Mouse (Mus musculus): ENCODE data around the gene Gm4131. TPM values are rescaled to one million over a fixed set of nuclear protein-coding genes. Genes with fewer than 3 reads are reported as not detected.

Gm4131 gene
- total RNA-seq, 2 experiments from 2014 or later, result not detected

- DNase-seq (ENCODE audit: low spot score in 2 of 2), result no peak
- Histone ChIP-seq H3K4me3 (no peak overlapping the region), H3K27ac (no peak overlapping the region)
- no peak for TF ChIP-seq CTCF (conservative IDR thresholded peaks at IDR 0.05)
These were observed 2.7 kb upstream of the Gm4131 start for GRCm38 (mm10) chr14:62569463-62569862.

DNA sequence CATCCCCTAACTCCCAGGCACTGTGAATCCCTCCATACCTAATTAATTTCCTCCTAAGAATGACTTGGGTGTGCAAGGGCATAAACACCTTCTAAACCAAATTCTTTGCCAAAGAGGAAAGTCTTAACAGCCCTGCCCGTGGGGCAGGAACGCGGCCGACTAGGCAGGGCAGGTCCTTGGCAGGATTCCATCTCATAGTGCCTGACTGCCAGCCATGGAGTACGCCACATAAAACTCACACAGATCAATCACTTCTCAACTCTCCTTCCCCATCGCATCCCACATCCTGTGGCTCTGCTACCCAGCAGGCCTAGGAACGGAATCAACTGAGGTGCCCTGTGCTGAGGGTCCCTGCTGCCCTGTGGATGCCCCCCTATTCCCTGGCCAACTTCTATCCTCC, 3.0 kb downstream of the Gm4131 start:
- TF ChIP-seq CTCF (conservative IDR thresholded peaks at IDR 0.05), result no peak
- Histone ChIP-seq H3K4me3 (no peak overlapping the region), H3K27ac (no peak overlapping the region)
- no peak for DNase-seq (ENCODE audit: low spot score in 2 of 2)

- TF ChIP-seq CTCF (conservative IDR thresholded peaks at IDR 0.05), result peak; percentile 50
- peak; percentile 61 to 74 for DNase-seq (ENCODE audit: low spot score in 2 of 2)
- H3K4me3 ChIP-seq, result peak overlapping the region; percentile 31
- H3K27ac ChIP-seq, result peak overlapping the region; percentile 70
These were observed 4.6 kb downstream of the Gm4131 start for GRCm38 (mm10) chr14:62561875-62562748.

DNA sequence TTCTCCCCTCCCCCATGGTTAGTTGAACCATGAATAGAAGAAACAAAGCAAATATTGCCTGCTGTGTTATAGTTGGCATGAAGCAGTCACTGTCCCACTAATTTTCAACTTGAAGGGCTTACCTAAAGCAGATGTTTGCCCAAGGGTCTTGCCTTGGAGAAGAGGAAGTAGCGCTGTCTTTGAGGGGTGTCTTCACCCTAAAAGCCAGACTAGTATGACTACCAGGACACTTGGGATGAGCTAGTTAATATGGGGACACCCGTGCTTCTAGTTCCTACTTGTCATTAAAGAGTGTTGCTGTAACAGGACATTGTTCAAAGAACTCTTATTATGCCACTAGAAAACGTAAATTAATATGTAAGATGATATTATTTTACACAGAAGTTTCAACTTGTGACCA, 9.6 kb downstream of the Gm4131 start:
- DNase-seq (ENCODE audit: low spot score in 2 of 2), result no peak
- peak overlapping the region; percentile 85; the same call in 1 of the 2 replicates for H3K4me3 ChIP-seq
- no peak overlapping the region for H3K27ac ChIP-seq
- TF ChIP-seq CTCF (conservative IDR thresholded peaks at IDR 0.05), result no peak

GRCm38 (mm10) chr14:62555840-62556810, 10.6 kb downstream of the Gm4131 start:
- Histone ChIP-seq H3K4me3 (peak overlapping the region; percentile 85), H3K27ac (peak overlapping the region; percentile 64)
- no peak for DNase-seq (ENCODE audit: low spot score in 2 of 2)
- TF ChIP-seq CTCF (conservative IDR thresholded peaks at IDR 0.05), result no peak; the same call in 1 of the 2 replicates

- DNase-seq (ENCODE audit: low spot score in 2 of 2), result peak; percentile 72 to 76
- H3K27ac ChIP-seq, result peak within 1 kb of the TSS; percentile 64
- peak; percentile 68 for TF ChIP-seq CTCF (conservative IDR thresholded peaks at IDR 0.05)
- H3K4me3 ChIP-seq, result peak within 1 kb of the TSS; percentile 85
These were observed 11.4 kb downstream of the Gm4131 start, which contains the start of gene Fam124a for GRCm38 (mm10) chr14:62555309-62555829. Gene Fam124a, plus strand, starts transcription at chr14:62555737.

DNA sequence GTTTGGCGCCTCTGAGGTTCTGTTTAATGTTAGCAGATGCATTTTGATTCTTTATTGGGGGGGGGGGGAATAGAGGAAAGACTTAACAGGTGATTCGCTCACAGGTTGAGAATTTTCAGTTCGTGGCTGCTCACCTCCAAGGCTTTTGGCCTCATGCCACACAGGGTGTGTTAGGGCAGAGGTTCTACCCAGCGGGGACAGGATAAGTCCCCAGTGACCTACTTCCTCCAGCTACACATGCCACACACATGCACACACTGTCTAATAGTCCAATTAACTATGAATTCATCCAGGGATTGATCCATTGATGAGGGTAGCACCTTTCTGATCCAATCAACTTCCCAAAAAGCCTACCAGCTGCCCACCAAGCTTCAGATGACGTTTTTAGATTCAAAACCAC, 12.9 kb downstream of the Gm4131 start:
- no peak for TF ChIP-seq CTCF (conservative IDR thresholded peaks at IDR 0.05)
- no peak for DNase-seq (ENCODE audit: low spot score in 2 of 2)
- no peak overlapping the region for H3K4me3 ChIP-seq
- no peak overlapping the region for H3K27ac ChIP-seq

- Histone ChIP-seq H3K27ac (no peak overlapping the region), H3K4me3 (no peak overlapping the region)
- TF ChIP-seq CTCF (conservative IDR thresholded peaks at IDR 0.05), result no peak
- DNase-seq (ENCODE audit: low spot score in 2 of 2), result no peak
These were observed 13.9 kb downstream of the Gm4131 start for GRCm38 (mm10) chr14:62552771-62553170.

DNA sequence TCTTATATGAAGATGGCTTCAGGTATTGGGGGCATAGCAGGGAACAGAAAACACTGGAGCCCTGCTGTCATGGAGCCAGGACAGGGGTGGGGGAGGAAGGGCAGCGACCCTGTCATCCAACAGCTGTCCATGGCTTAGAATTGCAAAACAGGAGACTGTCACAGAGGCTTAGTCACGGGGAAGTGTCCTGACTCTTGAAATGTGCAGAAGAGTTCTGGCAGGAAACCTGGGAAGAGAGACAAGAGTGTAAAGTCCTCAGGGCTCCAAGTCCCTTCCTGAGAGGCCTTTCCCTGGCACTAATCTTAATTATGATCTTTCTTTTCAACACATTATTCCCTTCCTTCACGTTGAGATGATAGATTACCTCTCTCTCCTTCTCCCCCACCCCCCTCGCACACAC, 16.6 kb downstream of the Gm4131 start:
- no peak overlapping the region for H3K27ac ChIP-seq
- no peak for DNase-seq (ENCODE audit: low spot score in 2 of 2)
- no peak overlapping the region for H3K4me3 ChIP-seq
- TF ChIP-seq CTCF (conservative IDR thresholded peaks at IDR 0.05), result no peak

GRCm38 (mm10) chr14:62546746-62547145, 20.0 kb downstream of the Gm4131 start:
- no peak overlapping the region for H3K27ac ChIP-seq
- no peak overlapping the region for H3K4me3 ChIP-seq
- TF ChIP-seq CTCF (conservative IDR thresholded peaks at IDR 0.05), result no peak
- peak in 1 of 2 experiments; percentile 39 for DNase-seq (ENCODE audit: low spot score in 2 of 2)

- no peak for DNase-seq (ENCODE audit: low spot score in 2 of 2)
- Histone ChIP-seq H3K27ac (no peak overlapping the region), H3K4me3 (no peak overlapping the region)
- no peak for TF ChIP-seq CTCF (conservative IDR thresholded peaks at IDR 0.05)
These were observed 20.4 kb downstream of the Gm4131 start for GRCm38 (mm10) chr14:62546296-62546695.

DNA sequence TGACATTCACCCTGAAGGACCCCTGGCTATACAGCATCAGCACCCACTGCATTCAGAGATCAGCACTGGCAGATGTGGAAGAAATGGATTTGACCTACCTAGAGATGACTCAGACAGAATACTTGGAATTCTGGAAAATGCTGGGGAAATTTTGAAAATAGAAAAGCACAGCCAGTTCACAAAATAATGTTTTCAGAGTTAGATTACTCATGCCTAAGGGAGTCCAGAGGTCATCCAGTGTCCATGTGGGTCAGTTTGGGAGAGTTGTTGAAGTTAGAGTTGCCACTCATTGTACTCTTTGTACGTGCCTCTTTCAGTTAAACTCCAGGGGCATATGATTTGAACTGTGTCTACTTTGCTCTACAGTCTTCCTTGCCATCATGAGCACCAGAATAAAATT, 25.0 kb downstream of the Gm4131 start:
- no peak for TF ChIP-seq CTCF (conservative IDR thresholded peaks at IDR 0.05)
- no peak for DNase-seq (ENCODE audit: low spot score in 2 of 2)

DNA sequence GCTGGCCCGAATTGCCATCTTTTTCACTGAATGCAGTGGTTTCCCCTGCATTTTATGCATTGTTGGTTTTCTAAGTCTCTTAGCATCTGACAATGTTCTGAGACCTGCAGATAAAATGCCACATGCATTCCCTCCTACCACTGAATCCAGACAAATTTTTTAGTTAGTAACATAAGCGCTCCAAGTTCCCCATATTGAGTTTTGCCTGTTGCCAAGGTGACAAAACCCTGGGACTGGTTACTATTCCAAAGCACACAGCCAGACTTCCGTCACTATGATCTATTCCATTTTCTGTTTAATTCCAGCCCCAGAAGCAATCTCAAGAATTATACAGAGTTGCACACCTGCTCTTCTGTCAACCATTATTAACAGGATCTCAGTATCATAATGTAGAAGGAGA, 26.9 kb downstream of the Gm4131 start:
- DNase-seq (ENCODE audit: low spot score in 2 of 2), result peak; percentile 60 to 65
- peak overlapping the region; percentile 64 for H3K27ac ChIP-seq
- TF ChIP-seq CTCF (conservative IDR thresholded peaks at IDR 0.05), result no peak

More for the DNA sequence above, 25.0 kb downstream of the Gm4131 start:
- Histone ChIP-seq H3K27ac (no peak overlapping the region), H3K4me3 (no peak overlapping the region)

More for the DNA sequence above, 26.9 kb downstream of the Gm4131 start:
- no peak overlapping the region for H3K4me3 ChIP-seq
